Mouse (Mus musculus): ENCODE results near the gene Ado. TPM values are rescaled to one million over a fixed set of nuclear protein-coding genes. Genes with fewer than 3 reads are reported as not detected.

Gene Ado
- total and polyA plus RNA-seq, 3 experiments = 21.1 to 22.6 (median 21.5) TPM

DNA sequence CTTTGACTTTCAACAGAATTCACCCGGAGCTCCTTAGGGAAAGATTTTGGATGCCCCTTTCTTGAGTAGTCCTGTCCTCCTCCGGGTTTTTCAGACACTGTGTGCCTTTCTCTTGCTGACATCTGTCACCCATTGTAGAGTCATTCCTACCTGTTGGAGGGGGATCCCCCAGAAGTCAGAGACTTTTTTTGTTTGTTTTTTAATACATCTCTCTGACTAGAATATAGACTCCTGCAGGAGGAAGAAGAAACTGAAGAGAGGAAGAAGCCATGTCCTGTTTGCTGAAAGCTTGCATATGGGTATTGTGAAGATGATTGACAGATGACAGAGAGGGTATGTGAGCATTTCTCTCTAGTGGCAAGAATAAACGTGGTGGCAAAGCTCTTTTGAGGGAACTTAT, 43.5 kb downstream of the Ado start:
- no peaks in the 10 kb centered on the region for H3K27me3 ChIP-seq (ENCODE audit: insufficient read depth, low read length)
- ATAC-seq (ENCODE audit: extremely low read depth, insufficient number of reproducible peaks, low FRiP score, poor library complexity, severe bottlenecking) = no peak

DNA sequence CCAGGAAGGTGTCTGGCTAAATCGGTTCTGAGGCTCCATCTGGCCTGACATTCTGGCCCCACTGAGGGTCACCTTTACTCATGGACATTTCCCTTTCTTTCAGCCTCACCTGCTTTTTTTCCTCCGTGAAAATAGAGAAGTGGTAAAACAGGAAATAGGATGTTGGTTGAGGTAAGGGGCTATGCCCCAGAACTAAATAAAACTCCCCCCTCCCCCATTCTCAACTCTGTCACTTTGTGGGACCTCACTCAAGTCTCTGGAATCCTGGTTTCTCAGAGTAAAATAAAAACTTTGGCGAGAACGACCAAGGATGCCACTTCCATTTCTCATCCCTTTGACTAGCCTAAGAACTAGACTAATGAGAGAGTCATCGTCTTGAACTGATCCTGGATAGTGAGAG, 44.7 kb downstream of the Ado start:
- no peak overlapping the region for H3K4me3 ChIP-seq (ENCODE audit: low read depth, low read length)
- H3K27me3 ChIP-seq (ENCODE audit: insufficient read depth, low read length) = no peaks in the 10 kb centered on the region
- ATAC-seq (ENCODE audit: extremely low read depth, insufficient number of reproducible peaks, low FRiP score, poor library complexity, severe bottlenecking) = no peak
- H3K9me3 ChIP-seq (replicated peaks) = no peaks in the 10 kb centered on the region
- no peaks in the 10 kb centered on the region for H3K4me1 ChIP-seq (ENCODE audit: insufficient read depth, low read depth, low read length)
- no peaks in the 10 kb centered on the region for H3K36me3 ChIP-seq (replicated peaks)
- DNase-seq (ENCODE audit: low spot score) = no peak
- TF ChIP-seq CTCF (IDR thresholded peaks at IDR 0.05; ENCODE audit: low read depth, low read length) (no peak), GATA1 (IDR thresholded peaks at IDR 0.05; ENCODE audit: borderline replicate concordance, low read length) (no peak), TAL1 (conservative IDR thresholded peaks at IDR 0.05; ENCODE audit: low read depth, low read length) (no peak)

More for the DNA sequence above, 43.5 kb downstream of the Ado start:
- Histone ChIP-seq H3K36me3 (replicated peaks) (no peaks in the 10 kb centered on the region), H3K9me3 (replicated peaks) (no peaks in the 10 kb centered on the region), H3K4me3 (ENCODE audit: low read depth, low read length) (no peak overlapping the region), H3K4me1 (ENCODE audit: insufficient read depth, low read depth, low read length) (no peaks in the 10 kb centered on the region)
- TF ChIP-seq TAL1 (conservative IDR thresholded peaks at IDR 0.05; ENCODE audit: low read depth, low read length) (no peak), GATA1 (IDR thresholded peaks at IDR 0.05; ENCODE audit: borderline replicate concordance, low read length) (no peak), POLR2AphosphoS5 (IDR thresholded peaks at IDR 0.05; ENCODE audit: insufficient replicate concordance, low read depth, low read length) (no peak)
- DNase-seq (ENCODE audit: low spot score) = no peak

DNA sequence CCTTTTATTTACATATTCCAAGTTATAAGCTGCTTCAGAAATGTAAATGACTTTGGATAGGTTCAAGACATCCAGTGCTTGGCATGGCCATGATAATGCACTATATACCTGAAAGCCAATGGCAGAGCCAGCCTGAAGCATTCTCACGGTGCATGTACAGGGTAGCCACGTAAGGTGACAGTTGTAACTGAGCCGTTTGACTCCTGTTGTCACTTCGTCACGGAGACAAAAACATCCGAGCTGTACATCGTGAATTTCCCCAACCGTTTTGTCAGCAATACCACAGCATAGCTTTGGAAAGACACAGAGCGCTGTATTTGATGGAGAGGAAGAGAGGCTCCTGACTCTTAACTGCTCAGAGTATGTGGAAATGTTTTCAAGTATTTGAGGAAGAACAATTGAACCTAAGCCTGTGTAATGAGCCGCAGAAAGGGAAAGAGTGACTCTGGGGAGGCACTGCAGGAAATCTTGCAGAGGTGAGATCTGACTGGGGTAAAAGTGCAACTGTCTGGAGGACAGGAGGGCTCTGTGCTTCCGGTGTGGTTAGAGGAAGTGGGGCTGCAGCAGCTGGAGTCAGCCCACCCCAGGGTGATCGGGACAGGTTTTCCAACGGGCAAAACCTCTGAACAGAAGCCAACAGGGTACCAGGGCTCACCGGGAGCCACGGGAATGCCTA, 45.3 kb downstream of the Ado start:
- TF ChIP-seq GATA1 (IDR thresholded peaks at IDR 0.05; ENCODE audit: borderline replicate concordance, low read length) (no peak), POLR2AphosphoS5 (IDR thresholded peaks at IDR 0.05; ENCODE audit: insufficient replicate concordance, low read depth, low read length) (no peak), CTCF (IDR thresholded peaks at IDR 0.05; ENCODE audit: low read depth, low read length) (no peak), GATA2 (IDR thresholded peaks at IDR 0.05; ENCODE audit: borderline replicate concordance, low read depth, low read length) (no peak)
- Histone ChIP-seq H3K9me3 (replicated peaks) (no peaks in the 10 kb centered on the region), H3K36me3 (replicated peaks) (no peaks in the 10 kb centered on the region), H3K27me3 (ENCODE audit: insufficient read depth, low read length) (no peaks in the 10 kb centered on the region), H3K4me3 (ENCODE audit: low read depth, low read length) (no peak overlapping the region), H3K4me1 (ENCODE audit: insufficient read depth, low read depth, low read length) (no peaks in the 10 kb centered on the region)
- ATAC-seq (ENCODE audit: extremely low read depth, insufficient number of reproducible peaks, low FRiP score, poor library complexity, severe bottlenecking) (no peak), DNase-seq (ENCODE audit: low spot score) (no peak)

DNA sequence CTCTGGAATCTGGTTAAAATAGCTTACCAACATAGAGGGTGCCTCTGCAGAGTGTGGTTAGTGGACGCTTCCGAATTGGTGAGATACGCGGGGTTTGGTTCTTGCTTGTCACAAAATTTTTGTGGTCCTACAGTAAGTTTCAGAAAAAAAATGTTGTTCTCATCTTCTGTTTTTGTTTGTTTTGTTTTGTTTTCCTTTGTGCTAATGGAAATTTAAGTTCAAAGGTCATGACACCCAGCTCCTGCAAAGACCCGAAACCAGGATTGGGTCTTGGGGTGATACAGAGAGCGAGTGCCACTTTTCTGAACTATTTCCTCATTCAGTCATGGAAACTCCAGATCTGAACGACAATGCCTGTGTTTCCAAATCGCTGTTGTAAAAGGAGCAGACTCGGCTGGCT, 50.8 kb downstream of the Ado start:
- TF ChIP-seq CTCF (IDR thresholded peaks at IDR 0.05; ENCODE audit: low read depth, low read length) = no peak
- no peak for TF ChIP-seq TAL1 (conservative IDR thresholded peaks at IDR 0.05; ENCODE audit: low read depth, low read length)
- TF ChIP-seq GATA2 (IDR thresholded peaks at IDR 0.05; ENCODE audit: borderline replicate concordance, low read depth, low read length) = no peak
- no peak for TF ChIP-seq POLR2AphosphoS5 (IDR thresholded peaks at IDR 0.05; ENCODE audit: insufficient replicate concordance, low read depth, low read length)
- TF ChIP-seq GATA1 (IDR thresholded peaks at IDR 0.05; ENCODE audit: borderline replicate concordance, low read length) = no peak
- H3K4me3 ChIP-seq (ENCODE audit: low read depth, low read length) = no peak overlapping the region
- H3K36me3 ChIP-seq (replicated peaks) = no peaks in the 10 kb centered on the region
- no peaks in the 10 kb centered on the region for H3K27me3 ChIP-seq (ENCODE audit: insufficient read depth, low read length)
- no peak for DNase-seq (ENCODE audit: low spot score)
- H3K4me1 ChIP-seq (ENCODE audit: insufficient read depth, low read depth, low read length) = no peaks in the 10 kb centered on the region
- no peaks in the 10 kb centered on the region for H3K9me3 ChIP-seq (replicated peaks)
- no peak for ATAC-seq (ENCODE audit: extremely low read depth, insufficient number of reproducible peaks, low FRiP score, poor library complexity, severe bottlenecking)

DNA sequence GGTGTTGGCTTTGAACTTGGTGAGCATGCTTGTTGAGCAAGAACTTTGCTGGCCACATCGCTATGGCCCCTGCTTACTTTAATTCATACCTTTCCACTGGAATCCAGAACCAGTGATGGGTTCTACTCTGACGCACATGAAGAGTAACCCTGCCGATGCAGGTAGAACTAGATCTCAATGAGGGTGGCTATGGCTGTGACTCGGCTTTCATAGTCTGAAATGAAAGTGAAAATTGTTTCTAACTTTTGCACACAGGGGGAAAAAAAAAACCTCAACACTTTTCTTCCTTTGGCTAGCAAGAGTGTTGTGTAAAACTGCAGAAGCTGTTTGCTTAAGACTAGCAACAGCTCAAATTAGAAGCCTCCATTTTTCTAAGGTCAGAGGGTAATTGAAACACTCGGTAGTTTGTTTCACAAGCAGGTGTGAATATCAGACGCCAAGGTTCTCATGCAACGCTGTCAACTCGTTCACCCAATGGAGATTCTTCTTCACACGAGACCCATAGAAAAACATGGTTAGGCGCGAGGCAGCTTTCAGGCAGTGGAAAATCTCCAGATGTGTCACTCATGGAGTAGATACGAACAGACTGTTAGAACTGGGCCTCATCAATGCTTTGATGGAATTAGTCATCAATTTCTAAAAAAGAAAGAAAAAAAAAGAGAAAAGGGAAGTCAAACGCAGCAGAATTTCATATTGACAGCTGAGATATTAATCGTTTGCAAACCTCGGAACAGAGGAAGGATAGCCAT, 51.4 kb downstream of the Ado start:
- TF ChIP-seq GATA1 (IDR thresholded peaks at IDR 0.05; ENCODE audit: borderline replicate concordance, low read length) = no peak
- TF ChIP-seq GATA2 (IDR thresholded peaks at IDR 0.05; ENCODE audit: borderline replicate concordance, low read depth, low read length) = no peak
- no peak for TF ChIP-seq TAL1 (conservative IDR thresholded peaks at IDR 0.05; ENCODE audit: low read depth, low read length)

More for the DNA sequence above, 51.4 kb downstream of the Ado start:
- Histone ChIP-seq H3K4me1 (ENCODE audit: insufficient read depth, low read depth, low read length) (no peaks in the 10 kb centered on the region), H3K27me3 (ENCODE audit: insufficient read depth, low read length) (no peaks in the 10 kb centered on the region), H3K36me3 (replicated peaks) (no peaks in the 10 kb centered on the region), H3K9me3 (replicated peaks) (no peaks in the 10 kb centered on the region), H3K4me3 (ENCODE audit: low read depth, low read length) (no peak overlapping the region)
- DNase-seq (ENCODE audit: low spot score) (no peak), ATAC-seq (ENCODE audit: extremely low read depth, insufficient number of reproducible peaks, low FRiP score, poor library complexity, severe bottlenecking) (no peak)

Other genes starting within 250 kb of the Ado start
- not detected in 2 replicates for gene Egr2, start 13.5 kb downstream of the Ado start, total RNA-seq (2014; fragmentation: Nextera tagmentation)
- 1.0 and 1.6 TPM in 2 replicates for gene Egr2, start 13.5 kb downstream of the Ado start, total RNA-seq (2017)
- gene Egr2, start 13.5 kb downstream of the Ado start, polyA plus RNA-seq (2012) = 0.08 and 0.12 TPM in 2 replicates